Mouse (Mus musculus): ENCODE data around the gene Ap1s2.

- TF ChIP-seq POLR2A (IDR thresholded peaks at IDR 0.05; ENCODE audit: low read depth, low read length), result no peak
- TF ChIP-seq CTCF (conservative IDR thresholded peaks at IDR 0.05; ENCODE audit: insufficient read depth, insufficient read length, low read depth, low read length), result no peak
These were observed 32.2 kb upstream of the Ap1s2 start for GRCm38 (mm10) chrX:163876636-163877035.

All from kidney, adult 2 months (tissue).